27 mouse cellular contexts compared by ENCODE assay signal in genomic region chr9:15020561-15021080, GRCm38 (mm10). TPM values are rescaled to one million over a fixed set of nuclear protein-coding genes. Genes with fewer than 3 reads are reported as not detected.
DNase-seq lines count a peak whose midpoint lies in the region; ATAC-seq and TF ChIP-seq lines count a peak whose summit lies in the region.
"Had no signal": no experiment of that assay in that cellular context is flagged by ENCODE, and none has a peak within 500 bp of the region (broad histone marks: within the 10 kb centered on the region; RNA-seq: fewer than 3 reads in every experiment).

No protein-coding gene starts in this region.

- ATAC-seq in midbrain, postnatal 0 days (ENCODE audit: low FRiP score), result no peak
- ATAC-seq in heart, embryonic 11.5 days (replicated peaks; ENCODE audit: insufficient number of reproducible peaks, low FRiP score, low TSS enrichment), result no peak
- ATAC-seq: forebrain, embryonic 14.5 days; forebrain, postnatal 0 days; hindbrain, embryonic 16.5 days; intestine, postnatal 0 days had no signal

- peaks cover 20% of the 10 kb centered on the region for H3K36me3 ChIP-seq in midbrain, postnatal 0 days (ENCODE audit: insufficient read depth, low read length)
- no peaks in the 10 kb centered on the region for H3K36me3 ChIP-seq in heart, embryonic 11.5 days (ENCODE audit: control insufficient read depth, insufficient read depth, low read length)
- H3K36me3 ChIP-seq: heart, embryonic 15.5 days had no signal

- H3K4me1 ChIP-seq in midbrain, postnatal 0 days (ENCODE audit: insufficient read depth, low read length), result no peaks in the 10 kb centered on the region; the same call in 1 of the 2 replicates
- H3K4me1 ChIP-seq in heart, embryonic 11.5 days (ENCODE audit: control insufficient read depth, insufficient read depth, low read length), result no peaks in the 10 kb centered on the region
- H3K4me1 ChIP-seq: embryonic facial prominence, embryonic 12.5 days; embryonic facial prominence, embryonic 15.5 days; heart, embryonic 15.5 days; hindbrain, embryonic 10.5 days; hindbrain, embryonic 13.5 days had no signal

- H3K4me2 ChIP-seq in midbrain, postnatal 0 days (ENCODE audit: low read depth, low read length, poor library complexity, severe bottlenecking), result no peak overlapping the region
- no peak overlapping the region for H3K4me2 ChIP-seq in heart, embryonic 11.5 days
- H3K4me2 ChIP-seq: embryonic facial prominence, embryonic 12.5 days; embryonic facial prominence, embryonic 15.5 days; heart, embryonic 12.5 days; heart, embryonic 15.5 days; hindbrain, embryonic 13.5 days had no signal

- H3K27ac ChIP-seq in midbrain, postnatal 0 days (ENCODE audit: low read depth, low read length), result no peak overlapping the region
- H3K27ac ChIP-seq in heart, embryonic 11.5 days (ENCODE audit: low read depth, low read length), result no peak overlapping the region
- H3K27ac ChIP-seq: embryonic facial prominence, embryonic 12.5 days; embryonic facial prominence, embryonic 15.5 days; heart, embryonic 15.5 days; hindbrain, embryonic 10.5 days; hindbrain, embryonic 13.5 days had no signal

- WGBS in midbrain, postnatal 0 days, result 92% methylated on average over 5 of the region's 5 CpGs
- 91% methylated on average over 5 of the region's 5 CpGs for WGBS in heart, embryonic 11.5 days (ENCODE audit: insufficient replicate concordance)

- no peaks in the 10 kb centered on the region for H3K27me3 ChIP-seq in midbrain, postnatal 0 days (ENCODE audit: insufficient read depth, low read length)
- no peaks in the 10 kb centered on the region for H3K27me3 ChIP-seq in heart, embryonic 11.5 days (ENCODE audit: control insufficient read depth, insufficient read depth, low read length)
- H3K27me3 ChIP-seq: embryonic facial prominence, embryonic 12.5 days; embryonic facial prominence, embryonic 15.5 days; heart, embryonic 12.5 days; hindbrain, embryonic 13.5 days had no signal

- DNase-seq in CD4-positive helper T cell, adult 2 months (ENCODE audit: low read depth, low spot score), result peak; percentile 69
- DNase-seq in CD4-positive, CD25-positive, alpha-beta regulatory T cell, adult 2 months (ENCODE audit: low read depth, low spot score), result peak; percentile 74
- DNase-seq in T-cell, adult 2 months (ENCODE audit: low spot score), result peak; percentile 43
- DNase-seq in induced T-regulatory cell, adult 2 months (ENCODE audit: low read depth), result peak; percentile 80
- no peak for DNase-seq in cerebellum, postnatal 36 days
- DNase-seq in midbrain, postnatal 0 days (ENCODE audit: low spot score), result no peak
- DNase-seq in cerebellum, adult 18-20 months, result no peak
- DNase-seq: adrenal gland, adult 8-10 months; adrenal gland, postnatal 25 days; cerebellum, adult 11-12 months; cerebellum, adult 9-10 months; cerebellum, postnatal 14 days; forebrain, postnatal 0 days; gastrocnemius, postnatal 10 days; gastrocnemius, postnatal 36 days; heart, postnatal 10 days; heart, postnatal 36 days had no signal

- no peak overlapping the region for H3K4me3 ChIP-seq in midbrain, postnatal 0 days (ENCODE audit: low read depth, low read length)
- no peak overlapping the region for H3K4me3 ChIP-seq in heart, embryonic 11.5 days (ENCODE audit: low read depth, low read length)
- H3K4me3 ChIP-seq: embryonic facial prominence, embryonic 12.5 days; embryonic facial prominence, embryonic 15.5 days; heart, embryonic 12.5 days; heart, embryonic 15.5 days; hindbrain, embryonic 10.5 days; hindbrain, embryonic 13.5 days had no signal

- H3K9me3 ChIP-seq in midbrain, postnatal 0 days (ENCODE audit: low read length), result no peaks in the 10 kb centered on the region
- no peaks in the 10 kb centered on the region for H3K9me3 ChIP-seq in heart, embryonic 11.5 days (replicated peaks; ENCODE audit: control insufficient read depth, low read length)
- H3K9me3 ChIP-seq: embryonic facial prominence, embryonic 12.5 days; embryonic facial prominence, embryonic 15.5 days; heart, embryonic 12.5 days; heart, embryonic 15.5 days; hindbrain, embryonic 10.5 days; hindbrain, embryonic 13.5 days had no signal

- H3K9ac ChIP-seq in midbrain, postnatal 0 days (replicated peaks; ENCODE audit: low read length, poor library complexity, severe bottlenecking), result no peak overlapping the region
- no peak overlapping the region for H3K9ac ChIP-seq in heart, embryonic 11.5 days (ENCODE audit: low read depth, low read length)
- H3K9ac ChIP-seq: embryonic facial prominence, embryonic 12.5 days; embryonic facial prominence, embryonic 15.5 days; forebrain, postnatal 0 days; heart, embryonic 12.5 days; heart, embryonic 15.5 days; hindbrain, embryonic 13.5 days had no signal

- no peak for TF ChIP-seq CTCF in midbrain, postnatal 0 days (IDR thresholded peaks at IDR 0.05)

RNA-seq across cellular contexts. Expression of gene Panx1, which starts 24.7 kb away (rescaled TPM):
- total RNA-seq in midbrain, postnatal 0 days (2014; rRNA removed), result 136 and 143 TPM in 2 replicates
- 154 and 157 TPM in 2 replicates for polyA plus RNA-seq in midbrain, postnatal 0 days (2015; fragmentation: Nextera tagmentation; extraction: Ambion mirVana)
- polyA plus RNA-seq in heart, embryonic 11.5 days (2014; fragmentation: Nextera tagmentation; extraction: Ambion mirVana), result 30.1 and 30.4 TPM in 2 replicates

Comparison
In these comparisons a context has a peak if more than half of its experiments do, and no peak if none do; other contexts are left out.
1. DNase-seq: peak in CD4-positive helper T cell, adult 2 months (single experiment), CD4-positive, CD25-positive, alpha-beta regulatory T cell, adult 2 months (single experiment), T-cell, adult 2 months (single experiment) and induced T-regulatory cell, adult 2 months (single experiment); none in cerebellum, postnatal 36 days (0 of 2), midbrain, postnatal 0 days (single experiment) and cerebellum, adult 18-20 months (0 of 2).